18 mouse cellular contexts compared by ENCODE assay signal in the genomic region with DNA sequence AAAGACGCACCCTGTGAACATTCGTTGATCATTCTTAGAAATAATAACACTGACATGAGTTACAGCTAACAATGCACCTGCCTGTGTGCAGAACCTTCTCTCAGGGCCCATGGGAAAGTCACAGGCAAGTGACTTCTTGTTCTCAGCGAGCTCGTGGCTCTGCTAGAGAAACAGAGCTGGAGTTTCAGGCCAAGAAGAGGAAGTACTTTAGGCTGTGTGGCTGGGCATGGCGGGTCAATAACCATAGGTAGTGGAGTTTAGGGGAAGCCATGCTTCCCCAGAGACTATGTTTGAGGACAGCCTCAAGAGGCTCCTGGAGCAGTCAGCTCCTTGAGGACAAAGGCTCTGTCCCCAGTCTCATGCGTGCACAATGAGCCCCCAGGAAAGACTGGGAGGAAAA.
"Had no signal": no experiment of that assay in that cellular context is flagged by ENCODE, and none has a peak within 500 bp of the region (broad histone marks: within the 10 kb centered on the region; RNA-seq: fewer than 3 reads in every experiment).

No protein-coding gene starts in this region.

- H3K4me2 ChIP-seq: limb, embryonic 12.5 days; liver, embryonic 13.5 days; lung, embryonic 15.5 days; midbrain, embryonic 13.5 days; neural tube, embryonic 13.5 days; stomach, embryonic 15.5 days had no signal

- H3K9ac ChIP-seq: limb, embryonic 12.5 days; liver, embryonic 13.5 days; liver, postnatal 0 days; lung, embryonic 15.5 days; midbrain, embryonic 13.5 days; neural tube, embryonic 13.5 days; stomach, embryonic 15.5 days had no signal

- H3K4me3 ChIP-seq: limb, embryonic 12.5 days; liver, embryonic 13.5 days; lung, embryonic 15.5 days; midbrain, embryonic 13.5 days; neural tube, embryonic 13.5 days; stomach, embryonic 15.5 days had no signal

- ATAC-seq: liver, postnatal 0 days; midbrain, embryonic 13.5 days had no signal

- H3K4me1 ChIP-seq: stomach, embryonic 15.5 days had no signal

- H3K36me3 ChIP-seq: limb, embryonic 12.5 days; liver, embryonic 13.5 days; lung, embryonic 15.5 days; midbrain, embryonic 13.5 days; neural tube, embryonic 13.5 days; stomach, embryonic 15.5 days had no signal

- H3K9me3 ChIP-seq: limb, embryonic 12.5 days; liver, embryonic 13.5 days; lung, embryonic 15.5 days; neural tube, embryonic 13.5 days; stomach, embryonic 15.5 days had no signal

- H3K27ac ChIP-seq: kidney, postnatal 0 days; limb, embryonic 12.5 days; liver, embryonic 13.5 days; lung, embryonic 15.5 days; macrophage; midbrain, embryonic 13.5 days; neural tube, embryonic 13.5 days; stomach, embryonic 15.5 days had no signal

- DNase-seq: kidney, adult 8-10 months; kidney, postnatal 36 days; layer of hippocampus, adult 9-11 months; layer of hippocampus, postnatal 36 days; liver; liver, embryonic 13.5 days; liver, postnatal 0 days; lung, postnatal 14 days; retina, postnatal 1 day; thymus, adult 2 months; thymus, postnatal 25 days had no signal
